Mouse (Mus musculus) forebrain, embryonic 11.5 days (tissue): Measurements from ENCODE around the gene Klrd1. TPM values are rescaled to one million over a fixed set of nuclear protein-coding genes. Genes with fewer than 3 reads are reported as not detected.

Experiments used
- ATAC-seq: fragments of 200-750 bp; cut with Nextera tagmentation; replicated peaks from 2 replicates; pipeline ENCODE4 v1.8.0; 2017; ENCODE audit warnings: moderate TSS enrichment; ENCODE audit not compliant: low FRiP score
- DNase-seq: peaks from one replicate; pipeline ENCODE4 v3.0.0-alpha.2; 2017; ENCODE audit warnings: low spot score
- H3K27ac ChIP-seq: fragments of 300-500 bp; sonication (generic); 2 replicates; pipeline ENCODE4 v1.5.1; 2014; ENCODE audit warnings: low read depth, low read length
- H3K27me3 ChIP-seq: fragments of 300-500 bp; sonication (generic); 2 replicates; pipeline ENCODE4 v1.6.1; 2014; ENCODE audit warnings: mild to moderate bottlenecking, low read length, mixed read lengths; ENCODE audit not compliant: control insufficient read depth, insufficient read depth
- H3K36me3 ChIP-seq: fragments of 300-500 bp; sonication (generic); 2 replicates; pipeline ENCODE4 v1.6.1; 2014; ENCODE audit warnings: mild to moderate bottlenecking, low read length, moderate library complexity, mixed read lengths; ENCODE audit not compliant: control insufficient read depth, insufficient read depth
- H3K4me1 ChIP-seq: fragments of 300-500 bp; sonication (generic); replicated peaks from 2 replicates; pipeline ENCODE4 v1.6.1; 2014; ENCODE audit warnings: low read length, mixed read lengths; ENCODE audit not compliant: control insufficient read depth, insufficient read depth
- H3K4me2 ChIP-seq: fragments of 300-500 bp; sonication (generic); 2 replicates; pipeline ENCODE4 v1.6.1; 2014; ENCODE audit warnings: low read depth, mild to moderate bottlenecking, low read length, moderate library complexity, mixed read lengths; ENCODE audit not compliant: severe bottlenecking
- H3K4me3 ChIP-seq: fragments of 300-500 bp; sonication (generic); 2 replicates; pipeline ENCODE4 v1.5.1; 2014; ENCODE audit warnings: low read depth, low read length
- H3K9ac ChIP-seq: fragments of 300-500 bp; sonication (generic); 2 replicates; pipeline ENCODE4 v1.6.1; 2014; ENCODE audit warnings: low read length
- H3K9me3 ChIP-seq: fragments of 300-500 bp; sonication (generic); 2 replicates; pipeline ENCODE4 v1.6.1; 2016; ENCODE audit warnings: low read length, mixed read lengths; ENCODE audit not compliant: control insufficient read depth
- WGBS: fragments of 180-500 bp; shearing (Covaris S2); extraction: QIAGEN DNeasy Blood & Tissue Kit; methylation state at CpG from one replicate; pipeline ENCODE4 v1.1.7; 2014; 5-methylcytosine and 5-hydroxymethylcytosine counted together
- polyA plus RNA-seq: library from polyadenylated mRNA; unstranded; fragments of >200 nt; fragmentation: Nextera tagmentation; extraction: Ambion mirVana; gene quantifications from 2 replicates; pipeline ENCODE4 v1.2.1, GENCODE M21; 2014

Klrd1 gene
- polyA plus RNA-seq, 1 experiment from 2014 or later: not detected

- H3K36me3 ChIP-seq: no peaks in the 10 kb centered on the region
- H3K4me3 ChIP-seq: no peak overlapping the region
- DNase-seq: no peak
- peak; percentile 32 for ATAC-seq
- H3K27ac ChIP-seq: no peak overlapping the region
- H3K9ac ChIP-seq: no peak overlapping the region
- 56% methylated on average over 4 of the region's 4 CpGs for WGBS
- H3K4me2 ChIP-seq: no peak overlapping the region
- no peaks in the 10 kb centered on the region for H3K4me1 ChIP-seq
- no peaks in the 10 kb centered on the region for H3K9me3 ChIP-seq
- H3K27me3 ChIP-seq: no peaks in the 10 kb centered on the region
Observed at GRCm38 (mm10) chr6:129559641-129560027, 31.9 kb upstream of the Klrd1 start.

GRCm38 (mm10) chr6:129565257-129565656 is 26.3 kb upstream of the Klrd1 start:
- H3K36me3 ChIP-seq: no peaks in the 10 kb centered on the region
- H3K27me3 ChIP-seq: no peaks in the 10 kb centered on the region
- no peak overlapping the region for H3K4me2 ChIP-seq
- no peak overlapping the region for H3K27ac ChIP-seq
- WGBS: 82% methylated on average over 2 of the region's 2 CpGs
- no peak overlapping the region for H3K9ac ChIP-seq
- ATAC-seq (no peak), DNase-seq (no peak)
- no peaks in the 10 kb centered on the region for H3K9me3 ChIP-seq
- no peaks in the 10 kb centered on the region for H3K4me1 ChIP-seq
- no peak overlapping the region for H3K4me3 ChIP-seq

- DNase-seq (no peak), ATAC-seq (no peak)
Observed at GRCm38 (mm10) chr6:129575315-129575714, 16.3 kb upstream of the Klrd1 start.

GRCm38 (mm10) chr6:129577605-129578004 is 14.0 kb upstream of the Klrd1 start, which contains the start of gene Klre1:
Klre1 (plus strand) TSS chr6:129577905.
- no peak for ATAC-seq
- H3K27ac ChIP-seq: no peak within 1 kb of the TSS
- H3K27me3 ChIP-seq: no peaks in the 10 kb centered on the region
- no peak within 1 kb of the TSS for H3K4me2 ChIP-seq
- DNase-seq: no peak
- H3K4me1 ChIP-seq: no peaks in the 10 kb centered on the region
- 93% methylated on average over 8 of the region's 8 CpGs for WGBS
- no peaks in the 10 kb centered on the region for H3K9me3 ChIP-seq
- H3K4me3 ChIP-seq: no peak within 1 kb of the TSS
- no peak within 1 kb of the TSS for H3K9ac ChIP-seq
- H3K36me3 ChIP-seq: no peaks in the 10 kb centered on the region

More at GRCm38 (mm10) chr6:129575315-129575714, 16.3 kb upstream of the Klrd1 start:
- no peak overlapping the region for H3K9ac ChIP-seq
- H3K27ac ChIP-seq: no peak overlapping the region
- H3K4me1 ChIP-seq: no peaks in the 10 kb centered on the region
- H3K27me3 ChIP-seq: no peaks in the 10 kb centered on the region
- no peak overlapping the region for H3K4me2 ChIP-seq
- H3K9me3 ChIP-seq: no peaks in the 10 kb centered on the region
- H3K36me3 ChIP-seq: no peaks in the 10 kb centered on the region
- WGBS: 46% methylated on average over 2 of the region's 2 CpGs
- H3K4me3 ChIP-seq: no peak overlapping the region

GRCm38 (mm10) chr6:129581274-129581673 is 10.3 kb upstream of the Klrd1 start:
- Histone ChIP-seq H3K27me3 (no peaks in the 10 kb centered on the region), H3K4me3 (no peak overlapping the region), H3K9me3 (no peaks in the 10 kb centered on the region), H3K4me1 (no peaks in the 10 kb centered on the region), H3K27ac (no peak overlapping the region), H3K4me2 (no peak overlapping the region), H3K9ac (no peak overlapping the region), H3K36me3 (no peaks in the 10 kb centered on the region)
- DNase-seq (no peak), ATAC-seq (no peak)
- 63% methylated on average over 4 of the region's 4 CpGs for WGBS

- 85% methylated on average over 4 of the region's 4 CpGs for WGBS
- ATAC-seq: no peak
- Histone ChIP-seq H3K36me3 (no peaks in the 10 kb centered on the region), H3K27ac (no peak overlapping the region), H3K4me1 (no peaks in the 10 kb centered on the region), H3K4me3 (no peak overlapping the region), H3K9ac (no peak overlapping the region), H3K9me3 (no peaks in the 10 kb centered on the region), H3K27me3 (no peaks in the 10 kb centered on the region), H3K4me2 (no peak overlapping the region)
- no peak for DNase-seq
Observed at GRCm38 (mm10) chr6:129581896-129582295, 9.7 kb upstream of the Klrd1 start.

GRCm38 (mm10) chr6:129583014-129583413 is 8.6 kb upstream of the Klrd1 start:
- Histone ChIP-seq H3K36me3 (no peaks in the 10 kb centered on the region), H3K27ac (no peak overlapping the region), H3K4me3 (no peak overlapping the region), H3K9ac (no peak overlapping the region), H3K4me2 (no peak overlapping the region), H3K27me3 (no peaks in the 10 kb centered on the region), H3K9me3 (no peaks in the 10 kb centered on the region), H3K4me1 (no peaks in the 10 kb centered on the region)
- DNase-seq (no peak), ATAC-seq (no peak)
- 77% methylated on average over 3 of the region's 3 CpGs for WGBS

GRCm38 (mm10) chr6:129608372-129608771 is 16.8 kb downstream of the Klrd1 start:
- no peaks in the 10 kb centered on the region for H3K4me1 ChIP-seq
- ATAC-seq (no peak), DNase-seq (no peak)
- H3K27ac ChIP-seq: no peak overlapping the region
- H3K9me3 ChIP-seq: no peaks in the 10 kb centered on the region
- no peak overlapping the region for H3K4me2 ChIP-seq
- no peaks in the 10 kb centered on the region for H3K36me3 ChIP-seq
- no peaks in the 10 kb centered on the region for H3K27me3 ChIP-seq
- no peak overlapping the region for H3K9ac ChIP-seq
- H3K4me3 ChIP-seq: no peak overlapping the region

GRCm38 (mm10) chr6:129623735-129624134 is 32.2 kb downstream of the Klrd1 start, which contains the start of gene Klrk1:
Klrk1 (minus strand) TSS chr6:129623864.
- Histone ChIP-seq H3K4me1 (no peaks in the 10 kb centered on the region), H3K4me2 (no peak within 1 kb of the TSS), H3K27ac (no peak within 1 kb of the TSS), H3K9me3 (no peaks in the 10 kb centered on the region), H3K27me3 (no peaks in the 10 kb centered on the region), H3K4me3 (no peak within 1 kb of the TSS), H3K9ac (no peak within 1 kb of the TSS), H3K36me3 (no peaks in the 10 kb centered on the region)
- WGBS: 83% methylated on average over 4 of the region's 4 CpGs
- ATAC-seq: no peak
- no peak for DNase-seq
